Comparison of ENCODE assay signal across 8 mouse cellular contexts in the genomic region with DNA sequence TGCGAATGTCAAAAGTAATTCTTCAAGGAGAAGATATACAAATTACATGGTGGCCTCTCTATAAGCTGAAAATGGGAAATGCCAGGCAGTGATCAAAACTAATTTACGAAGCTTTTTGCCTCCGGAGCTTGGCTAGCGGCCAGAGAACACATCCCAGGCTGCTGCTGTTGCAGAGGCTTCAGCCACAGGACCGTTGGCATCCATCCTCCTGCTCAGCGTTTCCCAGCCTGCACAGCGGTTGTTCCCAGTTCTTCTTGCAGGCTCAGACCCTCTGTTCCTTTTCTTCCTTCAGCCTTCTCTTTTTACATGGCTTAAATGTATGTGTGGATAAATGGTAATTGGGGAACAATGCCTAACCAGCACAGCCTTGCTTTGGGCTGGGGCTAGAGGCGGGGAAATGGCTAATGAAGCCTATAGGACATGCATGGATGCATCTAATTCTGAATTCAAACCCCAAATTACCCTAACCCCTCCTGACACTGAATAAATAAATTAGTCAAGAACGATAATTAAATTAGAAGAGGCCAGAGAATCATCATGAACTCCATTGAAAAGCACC. TPM values are rescaled to one million over a fixed set of nuclear protein-coding genes. Genes with fewer than 3 reads are reported as not detected.
DNase-seq lines count a peak whose midpoint lies in the region; ATAC-seq lines count a peak whose summit lies in the region.

No protein-coding gene starts in this region.

- no peak overlapping the region for H3K4me2 ChIP-seq in embryonic facial prominence, embryonic 14.5 days (ENCODE audit: low read depth, low read length)
- H3K4me2 ChIP-seq in hindbrain, embryonic 14.5 days (replicated peaks), result no peak overlapping the region
- H3K4me2 ChIP-seq in midbrain, embryonic 15.5 days, result peak overlapping the region; percentile 14; the same call in 1 of the 2 replicates
- H3K4me2 ChIP-seq in liver, embryonic 11.5 days, result no peak overlapping the region

- peak; percentile 8 for DNase-seq in kidney, adult 18-20 months
- no peak for DNase-seq in kidney, adult 11 months
- peak; percentile 56 for DNase-seq in adipocyte (ENCODE audit: low spot score)
- DNase-seq in embryonic facial prominence, embryonic 14.5 days (ENCODE audit: low spot score), result peak; percentile 90
- peak; percentile 87 for DNase-seq in hindbrain, embryonic 14.5 days (ENCODE audit: low spot score)
- no peak for DNase-seq in ovary, postnatal 10 days (ENCODE audit: low spot score)
- DNase-seq in liver, embryonic 11.5 days (ENCODE audit: low spot score), result no peak

- H3K4me3 ChIP-seq in embryonic facial prominence, embryonic 14.5 days (ENCODE audit: low read depth, low read length), result no peak overlapping the region
- no peak overlapping the region for H3K4me3 ChIP-seq in hindbrain, embryonic 14.5 days (replicated peaks; ENCODE audit: low read length)
- no peak overlapping the region for H3K4me3 ChIP-seq in midbrain, embryonic 15.5 days
- no peak overlapping the region for H3K4me3 ChIP-seq in liver, embryonic 11.5 days (ENCODE audit: low read depth, low read length)

- H3K9ac ChIP-seq in embryonic facial prominence, embryonic 14.5 days (ENCODE audit: low read depth, low read length), result no peak overlapping the region
- H3K9ac ChIP-seq in hindbrain, embryonic 14.5 days, result peak overlapping the region; percentile 12; the same call in 1 of the 2 replicates
- no peak overlapping the region for H3K9ac ChIP-seq in midbrain, embryonic 15.5 days
- no peak overlapping the region for H3K9ac ChIP-seq in liver, embryonic 11.5 days (ENCODE audit: low read depth, low read length)

- H3K9me3 ChIP-seq in embryonic facial prominence, embryonic 14.5 days (ENCODE audit: control insufficient read depth, low read length), result no peaks in the 10 kb centered on the region
- no peaks in the 10 kb centered on the region for H3K9me3 ChIP-seq in hindbrain, embryonic 14.5 days (ENCODE audit: control insufficient read depth, low read length)
- no peaks in the 10 kb centered on the region for H3K9me3 ChIP-seq in midbrain, embryonic 15.5 days
- no peaks in the 10 kb centered on the region for H3K9me3 ChIP-seq in liver, embryonic 11.5 days (ENCODE audit: control insufficient read depth, low read length)

- peak; percentile 84 for ATAC-seq in embryonic facial prominence, embryonic 14.5 days (ENCODE audit: low read depth)
- peak; percentile 88 for ATAC-seq in hindbrain, embryonic 14.5 days (ENCODE audit: low FRiP score)
- peak; percentile 81 for ATAC-seq in midbrain, embryonic 15.5 days (replicated peaks)
- no peak for ATAC-seq in liver, embryonic 11.5 days (replicated peaks; ENCODE audit: low FRiP score)

- H3K27me3 ChIP-seq in embryonic facial prominence, embryonic 14.5 days (replicated peaks; ENCODE audit: control insufficient read depth, insufficient read depth, low read length), result no peaks in the 10 kb centered on the region
- no peaks in the 10 kb centered on the region for H3K27me3 ChIP-seq in hindbrain, embryonic 14.5 days (ENCODE audit: control insufficient read depth, insufficient read depth, low read length)
- no peaks in the 10 kb centered on the region for H3K27me3 ChIP-seq in midbrain, embryonic 15.5 days (replicated peaks)
- H3K27me3 ChIP-seq in liver, embryonic 11.5 days (replicated peaks; ENCODE audit: control insufficient read depth, insufficient read depth, low read length), result no peaks in the 10 kb centered on the region

- no peaks in the 10 kb centered on the region for H3K36me3 ChIP-seq in embryonic facial prominence, embryonic 14.5 days (ENCODE audit: control insufficient read depth, insufficient read depth, low read length)
- no peaks in the 10 kb centered on the region for H3K36me3 ChIP-seq in hindbrain, embryonic 14.5 days (replicated peaks; ENCODE audit: control insufficient read depth, insufficient read depth)
- no peaks in the 10 kb centered on the region for H3K36me3 ChIP-seq in midbrain, embryonic 15.5 days (replicated peaks)
- no peaks in the 10 kb centered on the region for H3K36me3 ChIP-seq in liver, embryonic 11.5 days (ENCODE audit: control insufficient read depth, insufficient read depth, low read length)

- WGBS in embryonic facial prominence, embryonic 14.5 days, result 27% methylated on average over 9 of the region's 9 CpGs
- WGBS in hindbrain, embryonic 14.5 days, result 14% methylated on average over 9 of the region's 9 CpGs
- WGBS in midbrain, embryonic 15.5 days, result 18% methylated on average over 9 of the region's 9 CpGs
- 65% methylated on average over 9 of the region's 9 CpGs for WGBS in liver, embryonic 11.5 days

- no peak overlapping the region; the same call in 1 of the 2 replicates for H3K27ac ChIP-seq in embryonic facial prominence, embryonic 14.5 days (replicated peaks; ENCODE audit: low read depth, low read length)
- peak overlapping the region; percentile 83 for H3K27ac ChIP-seq in hindbrain, embryonic 14.5 days
- peak overlapping the region; percentile 87 for H3K27ac ChIP-seq in midbrain, embryonic 15.5 days
- no peak overlapping the region for H3K27ac ChIP-seq in liver, embryonic 11.5 days (ENCODE audit: low read depth, low read length)

- H3K4me1 ChIP-seq in embryonic facial prominence, embryonic 14.5 days (ENCODE audit: control insufficient read depth, insufficient read depth, low read length), result peaks cover 4% of the 10 kb centered on the region
- H3K4me1 ChIP-seq in hindbrain, embryonic 14.5 days (replicated peaks; ENCODE audit: control insufficient read depth, insufficient read depth, low read length), result peaks cover 23% of the 10 kb centered on the region
- peaks cover 23% of the 10 kb centered on the region for H3K4me1 ChIP-seq in midbrain, embryonic 15.5 days
- no peaks in the 10 kb centered on the region for H3K4me1 ChIP-seq in liver, embryonic 11.5 days (replicated peaks; ENCODE audit: control insufficient read depth, insufficient read depth, low read length)

RNA-seq across cellular contexts. Expression of gene Tnrc6a, which starts 54.9 kb away (rescaled TPM):
- 35.6 and 38.2 TPM in 2 replicates for polyA plus RNA-seq in embryonic facial prominence, embryonic 14.5 days (2014; fragmentation: Nextera tagmentation; extraction: Ambion mirVana)
- polyA plus RNA-seq in hindbrain, embryonic 14.5 days (2014; fragmentation: Nextera tagmentation; extraction: Ambion mirVana), result 37.3 and 52.0 TPM in 2 replicates
- 44.0 and 57.7 TPM in 2 replicates for polyA plus RNA-seq in midbrain, embryonic 15.5 days (2015; fragmentation: Nextera tagmentation; extraction: Ambion mirVana)
- 36.4 and 41.1 TPM in 2 replicates for polyA plus RNA-seq in liver, embryonic 11.5 days (2014; fragmentation: Nextera tagmentation; extraction: Ambion mirVana)

Comparison
In these comparisons a context has a peak if more than half of its experiments do, and no peak if none do; other contexts are left out.
1. DNase-seq: peak in kidney, adult 18-20 months (single experiment), adipocyte (single experiment), embryonic facial prominence, embryonic 14.5 days (single experiment) and hindbrain, embryonic 14.5 days (single experiment); none in kidney, adult 11 months (single experiment), ovary, postnatal 10 days (single experiment) and liver, embryonic 11.5 days (single experiment).
2. H3K27ac ChIP-seq: peak in hindbrain, embryonic 14.5 days (single experiment) and midbrain, embryonic 15.5 days (single experiment); none in embryonic facial prominence, embryonic 14.5 days (single experiment) and liver, embryonic 11.5 days (single experiment).